Mouse (Mus musculus) cerebellum, adult 2 months (tissue): ENCODE data around the gene Rabl6. TPM values are rescaled to one million over a fixed set of nuclear protein-coding genes. Genes with fewer than 3 reads are reported as not detected.

ENCODE experiments used
- DNase-seq, 2 experiments: peaks; one replicate each; pipeline ENCODE4 v3.0.0; 2021
- H3K27ac ChIP-seq: fragments of 200-500 bp; 2 replicates; pipeline ENCODE4 v1.5.1; 2012; ENCODE audit warnings: low read length, control low read depth, inconsistent platforms; ENCODE audit not compliant: insufficient read depth
- H3K27me3 ChIP-seq: fragments of 200-500 bp; 2 replicates; pipeline ENCODE4 v1.6.1; 2012; ENCODE audit warnings: inconsistent platforms, mild to moderate bottlenecking, low read length, moderate library complexity; ENCODE audit not compliant: control insufficient read depth, insufficient read depth
- H3K4me1 ChIP-seq: fragments of 200-500 bp; 2 replicates; pipeline ENCODE4 v1.6.1; 2011; ENCODE audit warnings: low read length; ENCODE audit not compliant: control insufficient read depth, insufficient read depth
- H3K4me3 ChIP-seq: fragments of 200-500 bp; replicated peaks from 2 replicates; pipeline ENCODE3; 2011; ENCODE audit warnings: mild to moderate bottlenecking, low read depth, low read length, control low read depth; ENCODE audit not compliant: insufficient read depth
- CTCF ChIP-seq: fragments of 200-500 bp; IDR thresholded peaks from 2 replicates; pipeline ENCODE4 v1.5.1; 2011; ENCODE audit warnings: low read depth, mild to moderate bottlenecking, control low read depth, low read length, moderate library complexity, borderline replicate concordance; ENCODE audit not compliant: insufficient read depth
- POLR2A ChIP-seq: fragments of 200-500 bp; IDR thresholded peaks from 2 replicates; pipeline ENCODE4 v1.6.1; 2011; ENCODE audit warnings: low read length, control low read depth, borderline replicate concordance; ENCODE audit not compliant: insufficient read depth
- WGBS: fragments of 180-500 bp; shearing (Covaris S2); methylation state at CpG from one replicate; pipeline ENCODE4 v1.1.7; 2018; 5-methylcytosine and 5-hydroxymethylcytosine counted together
- polyA plus RNA-seq: library from polyadenylated mRNA; depleted of rRNA; stranded (reverse); fragments of >200 nt; gene quantifications from 2 replicates; pipeline ENCODE4 v1.2.3, GENCODE M21; 2012; rRNA removed

Rabl6 gene
- 161 and 172 TPM in 2 replicates for polyA plus RNA-seq

DNA sequence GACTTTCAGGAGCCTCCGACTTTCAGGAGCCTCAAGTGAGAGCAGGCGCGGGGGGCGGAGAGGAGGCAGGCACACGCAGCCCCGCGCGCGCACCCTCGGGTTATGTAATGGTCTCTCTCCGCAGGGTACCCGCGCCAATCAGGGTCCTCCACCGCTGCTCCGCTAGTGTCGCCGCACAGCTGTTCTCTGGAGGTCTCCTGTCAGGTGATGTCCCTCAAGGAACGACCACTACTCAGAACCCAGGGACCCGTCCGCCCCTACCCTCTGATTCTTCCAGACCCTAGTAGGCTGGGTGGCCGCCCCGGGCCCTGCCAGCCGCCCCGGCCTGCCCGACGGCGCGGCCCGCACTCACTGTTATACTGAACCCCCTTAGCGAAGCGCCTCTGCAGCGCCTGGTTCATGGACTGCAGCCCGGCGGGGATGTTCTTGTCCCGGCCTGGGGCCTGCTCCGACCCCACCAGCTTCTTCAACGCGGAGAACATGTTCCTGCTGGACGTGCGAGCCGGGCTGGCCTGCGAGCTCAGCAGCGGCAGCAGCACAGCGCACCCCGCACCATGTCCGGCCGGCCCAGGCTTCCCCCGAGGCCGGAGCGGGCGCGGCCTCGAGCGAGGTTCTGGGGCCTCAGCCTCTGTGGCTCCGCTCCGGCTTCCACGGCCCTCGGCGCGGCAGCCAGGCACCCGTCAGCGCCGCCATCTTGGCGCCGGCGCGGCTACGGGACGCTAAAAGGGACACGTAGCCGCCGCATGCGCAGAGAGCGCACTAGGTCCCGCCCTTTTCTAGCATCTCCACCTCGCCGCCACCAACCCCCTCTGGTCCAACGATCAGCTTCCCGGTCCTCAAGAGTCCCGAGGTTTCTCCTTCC lies at the start of gene Rabl6:
TSS of gene Rabl6 (minus strand) at position 761 of the 862 bp plus-strand sequence.
- DNase-seq, result peak; percentile 92 to 94
- peaks cover 2% of the 10 kb centered on the region for H3K4me1 ChIP-seq
- TF ChIP-seq POLR2A (peak; percentile 74; the same call in 1 of the 2 replicates), CTCF (no peak)
- under 1% methylated on average over 74 of the region's 80 CpGs for WGBS
- no peaks in the 10 kb centered on the region for H3K27me3 ChIP-seq
- H3K4me3 ChIP-seq, result peak within 1 kb of the TSS; percentile 95
- H3K27ac ChIP-seq, result peak within 1 kb of the TSS; percentile 97

DNA sequence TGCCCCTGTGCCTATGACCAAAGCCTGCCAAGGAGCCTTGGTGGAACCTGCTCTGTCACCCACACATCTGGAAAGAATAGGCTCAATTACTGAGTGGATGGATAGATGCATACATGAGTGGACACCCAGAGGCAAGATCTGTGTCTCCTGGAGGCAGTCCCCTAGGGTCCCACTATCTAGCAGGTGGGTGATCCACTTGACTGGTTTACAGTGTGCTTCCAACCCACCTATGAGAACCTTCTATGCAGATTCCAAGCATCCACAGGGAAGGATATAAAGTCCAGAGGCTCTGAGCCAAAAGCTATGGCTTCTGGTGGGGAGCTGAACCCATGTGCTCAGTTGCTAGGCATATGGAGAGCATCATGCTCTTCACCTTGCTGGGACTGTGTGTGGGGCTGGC lies 49.3 kb upstream of the Rabl6 start, which contains the start of gene Lcn5:
TSS of gene Lcn5 (plus strand) at position 301 of the 400 bp plus-strand sequence.
- no peak for DNase-seq
- Histone ChIP-seq H3K4me3 (no peak within 1 kb of the TSS), H3K4me1 (peaks cover 12% of the 10 kb centered on the region), H3K27ac (no peak within 1 kb of the TSS), H3K27me3 (no peaks in the 10 kb centered on the region)
- TF ChIP-seq POLR2A (no peak), CTCF (no peak)

DNA sequence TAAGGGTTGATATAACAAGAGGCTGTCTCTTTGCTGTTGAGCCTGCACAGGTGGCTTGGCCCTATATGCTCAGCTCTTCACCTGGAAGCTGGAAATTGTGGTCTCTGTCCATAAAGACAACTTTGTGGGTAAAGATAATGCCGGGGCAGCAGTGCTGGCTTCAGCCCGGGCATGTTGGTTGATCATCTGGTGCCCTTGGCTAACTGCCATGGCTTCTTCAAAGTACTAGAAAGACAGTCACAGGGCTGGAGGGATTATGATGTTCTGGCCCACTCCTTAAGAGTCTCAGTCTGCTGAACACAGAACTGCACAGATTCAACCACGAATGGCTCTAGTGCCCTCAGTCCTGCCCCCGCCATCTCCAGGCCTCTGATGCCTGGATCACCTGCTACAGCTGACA lies 48.9 kb upstream of the Rabl6 start:
- WGBS, result 32% methylated on average over 4 of the region's 4 CpGs
- Histone ChIP-seq H3K4me1 (peaks cover 12% of the 10 kb centered on the region), H3K27me3 (no peaks in the 10 kb centered on the region), H3K4me3 (no peak overlapping the region), H3K27ac (no peak overlapping the region)
- peak; percentile 46 to 52 for DNase-seq
- no peak for TF ChIP-seq POLR2A
- no peak for TF ChIP-seq CTCF

DNA sequence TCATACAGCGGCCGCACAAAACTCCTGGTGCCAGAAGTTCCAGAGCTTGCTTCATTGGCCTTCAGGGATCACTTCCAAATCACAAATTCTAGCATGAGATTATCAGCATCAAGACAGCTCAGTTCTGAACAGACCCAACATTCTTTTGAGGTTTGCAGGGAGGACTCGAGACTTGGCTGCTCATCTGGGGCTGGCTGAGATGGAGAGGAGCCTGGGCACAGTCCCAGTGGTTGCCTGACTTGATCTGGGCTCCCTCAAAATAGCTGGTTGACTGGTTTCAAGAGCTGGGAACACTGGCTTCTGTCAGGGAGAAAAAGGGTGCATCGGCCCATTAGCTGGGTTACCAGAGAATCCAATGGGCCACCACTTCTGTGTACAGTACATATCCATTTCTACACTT lies 48.4 kb upstream of the Rabl6 start:
- H3K4me3 ChIP-seq, result no peak overlapping the region
- H3K4me1 ChIP-seq, result peaks cover 10% of the 10 kb centered on the region
- WGBS, result 89% methylated on average over 4 of the region's 4 CpGs
- no peak overlapping the region for H3K27ac ChIP-seq
- H3K27me3 ChIP-seq, result no peaks in the 10 kb centered on the region
- TF ChIP-seq POLR2A (no peak), CTCF (no peak)
- peak; percentile 23 to 25 for DNase-seq

DNA sequence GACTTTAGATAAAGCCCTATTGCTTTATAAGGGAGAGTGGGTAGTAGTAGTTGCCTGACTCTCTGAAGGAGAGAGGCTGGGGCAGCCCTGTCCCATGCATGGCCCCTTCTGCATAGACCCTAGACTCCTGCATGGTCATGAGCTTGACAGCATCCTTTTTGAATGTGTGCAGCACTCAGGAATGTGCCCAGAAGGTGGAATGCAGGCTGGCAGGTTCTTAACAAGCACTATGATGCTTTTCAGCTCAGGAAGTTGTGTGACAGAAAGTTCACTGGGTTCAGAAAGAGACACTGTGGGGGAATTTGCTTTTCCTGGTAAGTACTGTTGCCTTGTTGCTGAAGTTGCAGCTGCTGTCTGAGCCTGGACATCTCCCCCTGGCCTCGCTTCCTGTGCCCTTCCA lies 46.2 kb upstream of the Rabl6 start:
- H3K4me1 ChIP-seq, result peaks cover 5% of the 10 kb centered on the region
- no peak for DNase-seq
- WGBS, result 88% methylated on average over 1 of the region's 1 CpGs
- H3K27me3 ChIP-seq, result no peaks in the 10 kb centered on the region
- H3K4me3 ChIP-seq, result no peak overlapping the region
- TF ChIP-seq CTCF (no peak), POLR2A (no peak)
- no peak overlapping the region for H3K27ac ChIP-seq

DNA sequence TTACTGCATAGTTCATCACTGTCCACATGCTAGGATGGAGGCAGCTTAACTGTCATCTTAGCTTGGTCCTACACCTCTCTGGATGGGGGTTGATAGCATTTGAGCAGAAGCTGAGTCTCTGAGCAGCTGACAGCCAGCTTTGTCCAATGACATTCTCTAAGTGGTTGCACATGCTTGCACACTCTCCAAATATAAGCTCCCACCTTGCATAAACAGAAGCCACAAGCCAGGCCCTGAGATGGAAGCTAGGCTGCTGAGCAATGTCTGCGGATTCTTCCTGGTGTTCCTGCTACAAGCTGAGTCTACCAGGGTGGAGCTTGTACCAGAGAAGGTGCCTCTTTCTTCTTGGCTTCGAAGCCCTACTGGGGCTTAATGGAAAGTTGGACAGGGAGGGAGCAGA lies 44.6 kb upstream of the Rabl6 start, which contains the start of gene Lcn8:
TSS of gene Lcn8 (plus strand) at position 219 of the 400 bp plus-strand sequence.
- Histone ChIP-seq H3K4me1 (peaks cover 5% of the 10 kb centered on the region), H3K27me3 (no peaks in the 10 kb centered on the region), H3K27ac (no peak within 1 kb of the TSS), H3K4me3 (no peak within 1 kb of the TSS)
- 87% methylated on average over 2 of the region's 2 CpGs for WGBS
- TF ChIP-seq CTCF, result no peak
- no peak for TF ChIP-seq POLR2A
- DNase-seq, result no peak

DNA sequence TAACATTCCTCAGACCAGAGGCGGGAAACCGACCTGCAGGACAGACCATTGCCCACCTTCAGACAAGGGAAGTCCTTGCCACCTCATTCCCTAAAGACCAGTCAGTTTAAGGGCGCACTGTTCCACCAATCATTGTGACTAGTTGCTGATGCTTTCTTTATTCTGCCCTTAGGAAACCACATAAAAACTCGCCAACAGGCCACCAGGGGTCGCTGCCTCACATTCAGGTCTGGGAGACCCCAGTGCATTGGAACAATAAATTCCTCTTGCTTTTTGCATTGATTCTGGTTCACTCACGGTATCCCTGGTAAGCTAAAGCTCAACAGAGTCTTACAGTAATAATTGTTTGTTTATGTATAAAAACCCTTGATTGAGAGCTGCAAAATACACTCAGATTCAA lies 31.6 kb upstream of the Rabl6 start:
- TF ChIP-seq POLR2A (no peak), CTCF (peak; percentile 45; the same call in 1 of the 2 replicates)
- no peak overlapping the region for H3K4me3 ChIP-seq
- no peaks in the 10 kb centered on the region for H3K27me3 ChIP-seq
- H3K27ac ChIP-seq, result no peak overlapping the region
- no peaks in the 10 kb centered on the region for H3K4me1 ChIP-seq
- DNase-seq, result no peak
- WGBS, result 18% methylated on average over 6 of the region's 6 CpGs

DNA sequence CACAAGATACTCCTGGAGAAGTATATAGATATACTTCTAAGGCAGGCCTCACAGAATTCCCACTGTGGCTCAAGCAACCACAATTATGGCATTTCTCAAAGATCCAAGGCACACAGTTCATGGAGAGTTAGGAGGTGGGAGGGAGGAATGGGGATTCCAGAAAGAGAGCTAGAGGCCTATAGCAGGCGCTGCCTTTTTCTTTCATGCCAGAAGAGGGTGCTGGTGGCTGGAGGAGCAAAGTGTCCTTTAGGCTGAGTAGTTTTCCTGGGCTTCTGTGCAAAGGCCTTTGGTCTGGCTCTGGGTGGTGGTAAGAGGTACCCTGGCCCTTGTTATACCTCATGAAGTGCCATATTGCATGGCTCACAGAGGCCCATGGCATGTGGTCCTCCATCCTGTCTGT lies 25.7 kb upstream of the Rabl6 start:
- DNase-seq, result no peak
- TF ChIP-seq POLR2A (no peak), CTCF (no peak)
- Histone ChIP-seq H3K27ac (no peak overlapping the region), H3K4me1 (no peaks in the 10 kb centered on the region), H3K4me3 (no peak overlapping the region), H3K27me3 (no peaks in the 10 kb centered on the region)
- 77% methylated on average over 1 of the region's 1 CpGs for WGBS
